Mouse (Mus musculus): ENCODE measurements around the gene Atp11a.

Gene Atp11a

DNA sequence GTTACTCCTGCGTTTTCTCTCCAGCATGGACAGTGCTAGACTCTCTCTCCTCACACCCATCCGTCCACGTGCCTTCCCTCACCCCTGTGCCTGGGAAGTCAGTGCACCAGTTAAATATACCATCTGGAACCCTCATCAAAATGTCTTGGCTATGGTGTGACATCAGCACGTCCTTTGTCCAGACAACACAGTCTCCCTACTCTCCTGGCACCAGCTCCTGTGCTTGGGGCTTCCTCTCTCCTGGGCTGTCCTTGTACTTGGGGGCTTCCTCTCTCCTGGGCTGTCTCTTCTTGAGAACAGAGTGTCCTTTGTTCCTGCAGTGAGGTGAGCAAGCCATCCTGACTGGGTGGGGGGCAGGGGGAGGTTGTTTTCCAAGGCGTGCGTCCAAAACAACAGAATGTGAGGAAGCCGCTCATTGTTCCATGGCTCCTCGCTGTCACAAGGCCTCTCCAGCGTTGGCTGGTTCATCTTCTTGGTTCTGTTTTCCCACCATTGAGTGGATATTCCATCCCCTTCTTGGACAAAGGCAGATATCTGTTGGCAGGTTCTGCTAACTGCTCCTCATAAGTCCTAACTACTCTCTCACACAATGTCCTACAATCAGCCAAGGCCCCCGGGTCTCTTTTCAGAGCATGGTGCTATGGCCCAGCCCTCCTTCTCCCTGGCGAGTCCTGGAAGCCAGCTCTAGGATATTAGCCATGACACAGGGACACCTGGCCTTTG, 148.9 kb downstream of the Atp11a start:
- DNase-seq (ENCODE audit: extremely low read depth, low read depth), result no peak

DNA sequence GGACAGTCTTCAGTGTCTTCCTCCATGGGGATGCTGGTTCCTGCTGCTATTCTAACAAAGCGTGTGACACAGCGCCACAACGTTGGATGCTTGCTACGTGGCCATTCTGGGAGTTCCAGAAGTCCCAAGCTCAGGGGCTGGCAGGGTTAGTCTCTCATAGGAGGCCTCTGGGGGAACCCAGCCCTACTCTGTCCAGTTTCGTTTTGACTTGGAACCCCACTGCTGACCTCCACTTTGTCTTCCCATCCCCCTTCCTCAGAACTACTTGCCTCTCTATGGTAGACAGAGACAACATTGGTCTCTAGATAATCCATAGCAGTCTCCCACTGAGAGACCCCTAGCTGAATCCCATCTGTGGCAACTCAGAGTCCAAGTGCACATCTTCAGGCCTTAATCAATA, 149.8 kb downstream of the Atp11a start:
- DNase-seq (ENCODE audit: extremely low read depth, low read depth), result no peak

DNA sequence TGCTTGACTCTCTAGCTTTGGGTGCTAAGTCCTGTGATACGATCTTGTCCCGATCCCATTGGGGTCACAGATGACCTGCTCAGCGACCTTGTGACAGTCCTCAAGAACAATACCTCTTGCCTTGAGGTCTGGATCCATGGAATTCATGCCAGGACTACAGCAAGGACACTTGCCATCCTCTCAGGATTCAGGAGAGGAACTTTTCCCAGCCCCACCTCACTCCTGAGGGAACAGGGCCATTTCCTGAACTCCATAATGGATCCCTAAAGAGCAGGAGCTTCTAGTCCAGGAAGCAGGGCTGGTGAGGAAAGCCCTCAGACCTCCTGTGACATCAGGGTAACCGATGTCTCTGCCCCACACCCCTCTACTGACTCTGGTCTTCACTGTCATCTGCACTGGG, 150.9 kb downstream of the Atp11a start:
- no peak for DNase-seq (ENCODE audit: extremely low read depth, low read depth)

DNA sequence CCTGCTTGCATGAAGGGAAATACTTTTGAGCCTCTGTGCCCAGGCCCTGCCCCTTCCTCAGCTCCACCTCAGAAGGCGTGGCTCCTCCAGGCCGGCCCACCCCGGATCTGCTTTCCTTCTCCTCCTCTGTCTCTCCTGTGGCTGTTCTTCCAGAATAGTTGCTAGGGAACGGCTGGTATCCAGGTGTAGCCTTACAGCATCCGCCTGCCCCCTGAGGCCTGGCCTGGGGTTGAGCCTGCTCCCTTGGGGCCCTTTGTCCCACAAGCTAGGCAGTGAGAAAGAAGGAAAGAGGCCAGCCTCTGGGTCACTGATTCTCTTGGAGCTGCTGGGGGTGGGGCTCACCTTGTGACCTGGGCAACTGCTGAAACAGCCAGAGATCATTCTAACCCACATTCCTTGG, 155.2 kb downstream of the Atp11a start:
- no peak for DNase-seq (ENCODE audit: extremely low read depth, low read depth)

DNA sequence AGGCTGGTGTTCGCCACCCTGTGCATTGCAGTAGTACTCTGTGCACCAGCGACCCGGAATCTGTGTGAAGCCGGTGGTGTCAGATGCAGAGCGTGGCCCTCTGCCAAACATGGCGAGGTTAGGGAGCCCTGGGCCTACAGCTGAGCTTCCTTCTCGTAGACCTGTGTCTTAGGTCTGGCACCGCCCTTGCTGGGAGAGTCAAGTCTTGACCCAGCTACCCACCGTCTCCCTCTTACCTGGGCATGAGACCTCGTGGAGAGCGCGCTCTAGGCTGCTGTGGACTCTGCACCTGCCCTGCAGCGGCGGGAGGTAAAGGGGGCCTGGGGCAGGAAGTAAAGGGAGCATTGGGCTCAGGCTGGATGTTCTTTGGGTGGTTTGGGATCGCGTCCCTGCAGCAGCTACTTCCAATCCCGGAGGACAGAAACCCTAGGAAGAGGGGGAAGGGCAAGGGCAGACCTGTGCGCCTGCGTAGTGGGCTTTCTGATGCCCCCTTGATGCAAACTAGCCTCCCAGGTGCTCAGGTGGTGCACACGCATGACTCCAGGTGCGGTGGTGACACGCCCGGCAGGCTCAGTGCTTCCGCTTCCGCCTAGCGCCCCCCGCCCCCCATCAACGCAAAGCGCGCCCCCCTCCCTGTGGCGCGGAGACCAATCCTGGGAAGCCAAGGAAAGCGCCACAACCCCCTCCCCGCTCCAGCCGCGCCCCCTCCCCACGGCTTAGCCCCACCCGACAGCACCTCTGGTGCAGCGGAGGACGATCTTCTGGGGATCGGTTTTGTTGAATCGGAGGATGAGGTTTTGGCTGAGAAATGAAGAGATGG, 158.6 kb downstream of the Atp11a start:
- DNase-seq (ENCODE audit: extremely low read depth, low read depth), result no peak

DNA sequence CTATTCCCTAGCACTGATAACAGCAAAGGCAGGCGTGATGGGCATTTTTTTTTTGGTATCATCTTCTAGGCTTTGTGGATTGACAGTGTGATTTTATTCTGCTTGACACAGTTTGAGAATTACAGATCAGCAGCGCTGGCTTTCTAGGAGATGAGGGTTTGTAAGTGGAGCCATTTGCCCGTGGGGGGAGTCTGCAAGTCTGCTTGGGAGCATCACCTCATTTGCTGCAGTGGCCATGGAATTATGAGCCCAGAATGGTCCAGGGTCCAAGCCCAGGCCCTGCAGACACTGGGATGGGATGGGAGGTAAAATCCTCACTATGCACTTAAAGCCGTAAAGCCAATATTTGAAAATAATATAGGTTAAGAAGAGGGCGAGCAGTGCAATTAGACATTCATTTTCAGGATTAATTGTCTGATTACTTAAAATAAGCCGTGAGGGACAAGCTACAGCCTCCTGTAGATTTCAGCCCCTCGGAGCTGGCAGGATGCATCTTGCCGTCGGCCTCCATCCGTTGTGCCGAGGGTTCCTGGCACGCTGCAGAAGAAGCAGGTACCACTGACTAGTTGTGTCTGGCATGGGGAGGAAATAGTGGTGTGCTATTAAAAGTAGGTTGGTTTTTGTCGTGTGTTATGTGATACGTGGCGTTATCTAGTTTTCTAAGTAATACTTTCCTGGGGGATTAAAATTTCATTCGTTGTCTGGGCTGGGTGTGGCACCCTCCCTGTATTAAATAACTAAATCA, 159.5 kb downstream of the Atp11a start:
- DNase-seq (ENCODE audit: extremely low read depth, low read depth), result no peak

DNA sequence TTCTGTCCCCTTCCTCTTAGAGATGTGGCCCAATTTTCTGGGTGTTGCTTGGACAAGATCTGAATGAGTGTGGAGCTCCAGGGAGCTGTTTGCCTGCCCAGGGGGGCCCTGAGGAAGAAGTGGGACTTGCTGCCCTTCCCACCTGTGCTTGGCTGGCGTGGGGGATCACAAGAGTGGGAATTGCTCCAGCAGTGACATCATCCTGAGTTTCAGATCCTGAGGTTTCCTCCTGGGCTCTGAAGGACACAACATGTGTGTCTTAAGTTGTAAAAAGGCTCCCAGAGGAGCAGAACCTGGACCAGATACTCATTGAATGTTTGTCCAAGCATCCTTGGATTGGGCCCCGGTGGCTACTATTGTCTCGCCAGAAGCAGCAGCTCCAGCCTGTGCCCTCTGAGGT, 160.2 kb downstream of the Atp11a start:
- no peak for DNase-seq (ENCODE audit: extremely low read depth, low read depth)

DNA sequence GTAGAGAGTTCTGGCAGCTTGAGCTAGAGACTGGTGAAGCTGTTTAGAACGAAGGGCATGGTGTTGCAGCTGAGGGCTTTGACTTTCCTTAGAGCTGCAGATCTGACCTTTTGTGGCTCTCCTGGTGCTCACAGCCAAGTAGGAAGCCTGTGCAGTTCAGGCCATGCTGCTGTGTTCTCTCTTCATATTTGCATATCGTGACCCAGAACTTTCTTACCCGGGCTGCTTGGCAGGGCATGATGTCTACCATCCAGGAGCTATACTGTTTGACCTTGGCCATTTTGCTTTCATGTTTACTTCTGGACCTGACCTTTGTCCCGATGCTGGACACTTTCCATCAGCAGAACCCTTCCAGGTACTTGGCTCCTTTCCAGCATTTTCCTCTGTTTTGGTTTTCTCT, 161.0 kb downstream of the Atp11a start:
- DNase-seq (ENCODE audit: extremely low read depth, low read depth), result no peak
